Mouse (Mus musculus): ENCODE measurements around the gene Cpb2.

GRCm38 (mm10) chr14:75206307-75206706, 35.8 kb upstream of the Cpb2 start:
- TF ChIP-seq CTCF (IDR thresholded peaks at IDR 0.05; ENCODE audit: low read depth, low read length), result no peak
- TF ChIP-seq POLR2AphosphoS5 (IDR thresholded peaks at IDR 0.05; ENCODE audit: insufficient replicate concordance, low read depth, low read length), result no peak
- no peak for TF ChIP-seq TAL1 (conservative IDR thresholded peaks at IDR 0.05; ENCODE audit: low read depth, low read length)
- TF ChIP-seq GATA1 (IDR thresholded peaks at IDR 0.05; ENCODE audit: borderline replicate concordance, low read length), result no peak
- no peak for TF ChIP-seq GATA2 (IDR thresholded peaks at IDR 0.05; ENCODE audit: borderline replicate concordance, low read depth, low read length)
